18 mouse cellular contexts compared by ENCODE assay signal in the genomic region with DNA sequence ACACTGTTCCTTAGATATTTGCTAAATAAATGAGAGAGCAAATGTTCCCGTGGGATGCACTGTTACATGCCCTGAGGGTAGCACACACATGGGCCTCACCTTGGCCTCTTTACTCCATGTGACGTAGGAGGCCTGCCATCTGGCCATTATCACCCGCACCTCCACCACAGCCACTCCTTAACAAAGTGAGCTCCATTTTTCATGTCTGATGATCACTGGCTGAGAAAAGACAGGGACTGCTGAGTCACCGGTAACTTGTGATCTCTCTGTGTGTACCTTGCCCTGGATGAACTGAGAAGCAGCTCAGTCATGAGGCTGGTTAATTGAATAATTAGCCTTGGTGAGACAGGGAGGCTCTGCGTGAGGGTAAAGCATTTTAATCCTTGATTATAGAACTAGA. TPM values are rescaled to one million over a fixed set of nuclear protein-coding genes. Genes with fewer than 3 reads are reported as not detected.
DNase-seq lines count a peak whose midpoint lies in the region; ATAC-seq lines count a peak whose summit lies in the region.
"Had no signal": no experiment of that assay in that cellular context is flagged by ENCODE, and none has a peak within 500 bp of the region (broad histone marks: within the 10 kb centered on the region; RNA-seq: fewer than 3 reads in every experiment).

No protein-coding gene starts in this region.

- no peak overlapping the region for H3K27ac ChIP-seq in intestine, embryonic 15.5 days
- no peak overlapping the region for H3K27ac ChIP-seq in hindbrain, embryonic 12.5 days
- H3K27ac ChIP-seq: embryonic facial prominence, embryonic 12.5 days; macrophage; midbrain, embryonic 13.5 days had no signal

- H3K9ac ChIP-seq in intestine, embryonic 15.5 days, result no peak overlapping the region
- H3K9ac ChIP-seq in hindbrain, embryonic 12.5 days, result no peak overlapping the region
- H3K9ac ChIP-seq: embryonic facial prominence, embryonic 12.5 days; forebrain, postnatal 0 days; midbrain, embryonic 13.5 days had no signal

- H3K36me3 ChIP-seq in intestine, embryonic 15.5 days, result no peaks in the 10 kb centered on the region
- no peaks in the 10 kb centered on the region for H3K36me3 ChIP-seq in hindbrain, embryonic 12.5 days
- H3K36me3 ChIP-seq: embryonic facial prominence, embryonic 12.5 days; midbrain, embryonic 13.5 days had no signal

- ATAC-seq in intestine, embryonic 15.5 days, result peak; percentile 83
- ATAC-seq in hindbrain, embryonic 12.5 days (ENCODE audit: low FRiP score), result no peak
- ATAC-seq: forebrain, postnatal 0 days; midbrain, embryonic 13.5 days had no signal

- H3K27me3 ChIP-seq in intestine, embryonic 15.5 days (replicated peaks), result no peaks in the 10 kb centered on the region
- no peaks in the 10 kb centered on the region for H3K27me3 ChIP-seq in hindbrain, embryonic 12.5 days
- H3K27me3 ChIP-seq: embryonic facial prominence, embryonic 12.5 days; midbrain, embryonic 13.5 days had no signal

- H3K9me3 ChIP-seq in intestine, embryonic 15.5 days, result no peaks in the 10 kb centered on the region
- no peaks in the 10 kb centered on the region for H3K9me3 ChIP-seq in hindbrain, embryonic 12.5 days (replicated peaks)
- H3K9me3 ChIP-seq: embryonic facial prominence, embryonic 12.5 days; midbrain, embryonic 13.5 days had no signal

- 55% methylated on average over 5 of the region's 5 CpGs for WGBS in intestine, embryonic 15.5 days
- 84% methylated on average over 5 of the region's 5 CpGs for WGBS in hindbrain, embryonic 12.5 days

- H3K4me1 ChIP-seq in intestine, embryonic 15.5 days (replicated peaks), result 0 out of 2 replicates have a peak, but pooled peaks cover 5% of the 10 kb centered on the region
- no peaks in the 10 kb centered on the region for H3K4me1 ChIP-seq in hindbrain, embryonic 12.5 days
- H3K4me1 ChIP-seq: embryonic facial prominence, embryonic 12.5 days; midbrain, embryonic 13.5 days had no signal

- no peak overlapping the region for H3K4me2 ChIP-seq in intestine, embryonic 15.5 days (replicated peaks)
- no peak overlapping the region for H3K4me2 ChIP-seq in hindbrain, embryonic 12.5 days (replicated peaks)
- H3K4me2 ChIP-seq: embryonic facial prominence, embryonic 12.5 days; midbrain, embryonic 13.5 days had no signal

- DNase-seq in adrenal gland, adult 2 months, result peak; percentile 43
- DNase-seq in adrenal gland, postnatal 4 days (ENCODE audit: low spot score in 2 of 2), result no peak
- peak; percentile 83 for DNase-seq in MN1 (ENCODE audit: low spot score)
- DNase-seq in kidney, postnatal 10 days, result peak; percentile 13
- no peak for DNase-seq in thymus, postnatal 36 days
- DNase-seq in lung, postnatal 4 days, result no peak
- DNase-seq: forebrain, postnatal 0 days; heart, adult 18-20 months; layer of hippocampus, postnatal 36 days; left cerebral cortex, postnatal 4 days; lung, adult 2 months; right cerebral cortex, postnatal 4 days had no signal

- H3K4me3 ChIP-seq in intestine, embryonic 15.5 days (replicated peaks), result no peak overlapping the region
- H3K4me3 ChIP-seq in hindbrain, embryonic 12.5 days, result no peak overlapping the region
- H3K4me3 ChIP-seq: embryonic facial prominence, embryonic 12.5 days; midbrain, embryonic 13.5 days; myocyte had no signal

RNA-seq across cellular contexts. Expression of a gene that starts 52.6 kb away (rescaled TPM):
- total RNA-seq in adrenal gland, adult 2 months (2021), result 10 to 100 TPM; 77.0 to 85.2 TPM
- polyA plus RNA-seq in adrenal gland, adult 2 months (2012; rRNA removed), result 72.9 and 82.2 TPM in 2 replicates
- total RNA-seq in adrenal gland, postnatal 4 days (2021), result 10 to 100 TPM; 42.3 to 43.9 TPM
- polyA plus RNA-seq in intestine, embryonic 15.5 days (2015; fragmentation: Nextera tagmentation; extraction: Ambion mirVana), result 10.4 and 11.1 TPM in 2 replicates
- 3.2 and 3.8 TPM in 2 replicates for polyA plus RNA-seq in hindbrain, embryonic 12.5 days (2016; fragmentation: Nextera tagmentation; extraction: Ambion mirVana)

Comparison
In these comparisons a context has a peak if more than half of its experiments do, and no peak if none do; other contexts are left out.
1. DNase-seq: peak in adrenal gland, adult 2 months (single experiment), MN1 (single experiment) and kidney, postnatal 10 days (single experiment); none in adrenal gland, postnatal 4 days (0 of 2), thymus, postnatal 36 days (0 of 2) and lung, postnatal 4 days (0 of 2).